Mouse (Mus musculus): ENCODE data around the gene Zbtb34.

Gene Zbtb34

GRCm38 (mm10) chr2:33357250-33357838 is 73.8 kb downstream of the Zbtb34 start:
- POLR2A ChIA-PET, result interaction anchor here in 3 of 4 experiments (0.6 to 3.1 kb wide), 11 partner anchors 12 to 376 kb away, joined by 3 to 10 read pairs (median 3); partner anchors contain the start of genes Ralgps1 (in 2 of the 3), Garnl3 (in 1 of the 3) and Slc2a8 (in 1 of the 3)
- CTCF ChIA-PET, result interaction anchor here in 2 of 4 experiments (0.5 to 1.6 kb wide), 6 partner anchors 8 to 202 kb away, joined by 3 to 5 read pairs (median 3); partner anchors contain the start of genes Angptl2 (in 1 of the 2) and Ralgps1 (in 1 of the 2)

Data from embryonic stem cell, embryonic (primary cell).